Mouse (Mus musculus) T-helper 1 cell (primary cell): Measurements from ENCODE around the gene Hopx.

ENCODE experiments used
- in situ Hi-C: fragments of 300-600 bp; cut with MboI, MseI; formaldehyde crosslinking; loops from one replicate; pipeline ENCODE4 v1.15.1; 2025; ENCODE audit warnings: high pct_unique_total_duplicates

Gene Hopx

GRCm38 (mm10) chr5:77070987-77071386 lies 43.9 kb downstream of the Hopx start:
- in situ Hi-C loops = no loop called here

GRCm38 (mm10) chr5:77067321-77067720 lies 47.6 kb downstream of the Hopx start:
- in situ Hi-C loops = no loop called here

- in situ Hi-C loops = no loop called here
These were observed 53.4 kb downstream of the Hopx start for GRCm38 (mm10) chr5:77061372-77062038.

GRCm38 (mm10) chr5:77060363-77060762 lies 54.6 kb downstream of the Hopx start:
- in situ Hi-C loops = no loop called here

GRCm38 (mm10) chr5:77056881-77057440 lies 58.0 kb downstream of the Hopx start:
- in situ Hi-C loops = no loop called here

GRCm38 (mm10) chr5:77052616-77053015 lies 62.3 kb downstream of the Hopx start:
- in situ Hi-C loops = no loop called here

GRCm38 (mm10) chr5:77044362-77044761 lies 70.6 kb downstream of the Hopx start:
- in situ Hi-C loops = no loop called here

GRCm38 (mm10) chr5:77039391-77039790 lies 75.5 kb downstream of the Hopx start:
- in situ Hi-C loops = no loop called here

- in situ Hi-C loops = no loop called here
These were observed 76.5 kb downstream of the Hopx start for GRCm38 (mm10) chr5:77038451-77038850.
